Mouse (Mus musculus): ENCODE data around the gene Rrp7a.

DNA sequence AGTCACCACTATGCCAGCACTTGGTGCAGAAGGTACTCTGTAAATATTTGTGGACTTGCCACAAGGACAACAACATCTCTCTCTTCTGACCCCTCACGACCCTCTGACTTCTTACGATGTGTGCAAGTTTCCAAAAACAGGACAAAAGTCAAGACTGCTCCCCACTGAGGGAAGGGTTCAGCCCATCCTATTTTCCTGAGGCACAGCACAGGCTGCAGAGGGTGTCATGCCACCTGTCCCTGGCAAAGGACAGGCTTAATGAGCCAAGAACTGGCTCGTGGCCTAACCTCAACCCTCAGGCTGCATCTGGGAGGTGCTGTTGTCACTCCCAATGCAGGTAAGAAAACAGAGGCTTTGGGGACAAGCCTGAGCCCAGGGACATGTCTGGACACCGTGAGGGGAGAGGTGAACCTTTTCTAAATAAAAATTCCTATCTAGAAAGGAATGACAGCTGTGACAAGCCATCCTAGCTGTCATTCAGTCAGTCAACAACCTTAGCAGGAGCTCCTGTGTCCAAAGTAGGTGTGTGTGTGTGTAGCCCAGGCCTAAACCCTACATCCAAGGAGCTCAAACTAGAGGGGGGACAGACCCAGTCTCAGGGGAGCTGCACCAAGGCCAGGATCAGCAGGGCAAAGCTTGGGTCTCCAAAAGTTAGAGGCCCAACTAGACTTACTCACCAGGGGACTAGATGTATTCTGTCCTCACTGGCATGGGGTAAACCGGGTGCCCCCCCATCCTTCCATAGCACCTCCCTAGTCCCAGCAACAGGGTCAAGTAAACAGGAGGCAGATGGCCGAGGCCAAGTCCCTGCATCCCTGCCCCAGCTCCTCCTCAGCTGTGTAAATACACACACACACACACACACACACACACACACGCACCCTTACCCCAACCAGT, 46.5 kb upstream of the Rrp7a start:
- TF ChIP-seq CTCF (IDR thresholded peaks at IDR 0.05; ENCODE audit: low read depth): no peak
- no peak for TF ChIP-seq EP300 (optimal IDR thresholded peaks at IDR 0.05)

Data from stomach, postnatal 0 days (tissue).